Mouse (Mus musculus) midbrain, embryonic 16.5 days (tissue): ENCODE data around the gene Lamc3. TPM values are rescaled to one million over a fixed set of nuclear protein-coding genes. Genes with fewer than 3 reads are reported as not detected.

Experiments
- ATAC-seq: fragments of 200-750 bp; cut with Nextera tagmentation; 2 replicates; pipeline ENCODE4 v1.8.0; 2017; ENCODE audit warnings: moderate TSS enrichment
- H3K27ac ChIP-seq: fragments of 300-500 bp; sonication (generic); 2 replicates; pipeline ENCODE4 v1.5.1; 2014; ENCODE audit warnings: mild to moderate bottlenecking, low read length, mixed read lengths
- H3K27me3 ChIP-seq: fragments of 300-500 bp; sonication (generic); 2 replicates; pipeline ENCODE4 v1.6.1; 2014; ENCODE audit warnings: low read depth, low read length, mixed read lengths; ENCODE audit not compliant: control insufficient read depth, insufficient read depth
- H3K36me3 ChIP-seq: fragments of 300-500 bp; sonication (generic); 2 replicates; pipeline ENCODE4 v1.6.1; 2014; ENCODE audit warnings: mild to moderate bottlenecking, low read length, moderate library complexity, mixed read lengths; ENCODE audit not compliant: control insufficient read depth, insufficient read depth
- H3K4me1 ChIP-seq: fragments of 300-500 bp; sonication (generic); 2 replicates; pipeline ENCODE4 v1.6.1; 2014; ENCODE audit warnings: mild to moderate bottlenecking, low read length, mixed read lengths; ENCODE audit not compliant: control insufficient read depth, insufficient read depth
- H3K4me2 ChIP-seq: fragments of 300-500 bp; sonication (generic); 2 replicates; pipeline ENCODE4 v1.6.1; 2014; ENCODE audit warnings: mild to moderate bottlenecking, low read length, mixed read lengths
- H3K4me3 ChIP-seq: fragments of 300-500 bp; sonication (generic); 2 replicates; pipeline ENCODE4 v1.5.1; 2014; ENCODE audit warnings: low read depth, mild to moderate bottlenecking, low read length, moderate library complexity, mixed read lengths
- H3K9ac ChIP-seq: fragments of 300-500 bp; sonication (generic); 2 replicates; pipeline ENCODE4 v1.6.1; 2014; ENCODE audit warnings: low read depth, low read length, mixed read lengths
- H3K9me3 ChIP-seq: fragments of 300-500 bp; sonication (generic); replicated peaks from 2 replicates; pipeline ENCODE4 v1.6.1; 2014; ENCODE audit warnings: mild to moderate bottlenecking, low read length, mixed read lengths; ENCODE audit not compliant: control insufficient read depth, poor library complexity, severe bottlenecking
- WGBS: fragments of 180-500 bp; shearing (Covaris S2); extraction: QIAGEN DNeasy Blood & Tissue Kit; methylation state at CpG from one replicate; pipeline ENCODE4 v1.1.7; 2014; 5-methylcytosine and 5-hydroxymethylcytosine counted together
- polyA plus RNA-seq: library from polyadenylated mRNA; unstranded; fragments of >200 nt; fragmentation: Nextera tagmentation; extraction: Ambion mirVana; gene quantifications from 2 replicates; pipeline ENCODE4 v1.2.1, GENCODE M21; 2015

The Lamc3 gene
- polyA plus RNA-seq, 1 experiment from 2014 or later = 3.9 TPM

- no peak overlapping the region for H3K4me2 ChIP-seq
- H3K9ac ChIP-seq = no peak overlapping the region
- WGBS = 55% methylated on average over 4 of the region's 4 CpGs
- H3K4me1 ChIP-seq = no peaks in the 10 kb centered on the region
- no peaks in the 10 kb centered on the region for H3K27me3 ChIP-seq
- no peak for ATAC-seq
- no peak overlapping the region for H3K27ac ChIP-seq
- no peaks in the 10 kb centered on the region for H3K36me3 ChIP-seq
- no peaks in the 10 kb centered on the region for H3K9me3 ChIP-seq
- H3K4me3 ChIP-seq = no peak overlapping the region
Observed at GRCm38 (mm10) chr2:31935054-31935453, 48.0 kb downstream of the Lamc3 start.

GRCm38 (mm10) chr2:31938298-31938697 lies 51.2 kb downstream of the Lamc3 start:
- Histone ChIP-seq H3K9me3 (no peaks in the 10 kb centered on the region), H3K4me2 (no peak overlapping the region), H3K4me3 (no peak overlapping the region), H3K4me1 (no peaks in the 10 kb centered on the region), H3K27ac (no peak overlapping the region), H3K27me3 (no peaks in the 10 kb centered on the region), H3K36me3 (no peaks in the 10 kb centered on the region), H3K9ac (no peak overlapping the region)
- 83% methylated on average over 1 of the region's 1 CpGs for WGBS
- ATAC-seq = no peak

- ATAC-seq = no peak
- no peak overlapping the region for H3K9ac ChIP-seq
- WGBS = 70% methylated on average over 4 of the region's 4 CpGs
- H3K9me3 ChIP-seq = no peaks in the 10 kb centered on the region
- H3K27me3 ChIP-seq = no peaks in the 10 kb centered on the region
- no peak overlapping the region for H3K27ac ChIP-seq
- no peaks in the 10 kb centered on the region for H3K36me3 ChIP-seq
- H3K4me2 ChIP-seq = no peak overlapping the region
- no peak overlapping the region for H3K4me3 ChIP-seq
- no peaks in the 10 kb centered on the region for H3K4me1 ChIP-seq
Observed at GRCm38 (mm10) chr2:31943011-31943410, 55.9 kb downstream of the Lamc3 start.

- ATAC-seq = no peak
- no peaks in the 10 kb centered on the region for H3K9me3 ChIP-seq
- no peak overlapping the region for H3K9ac ChIP-seq
- H3K4me1 ChIP-seq = peaks cover 6% of the 10 kb centered on the region
- no peaks in the 10 kb centered on the region; the same call in 1 of the 2 replicates for H3K27me3 ChIP-seq
- no peaks in the 10 kb centered on the region for H3K36me3 ChIP-seq
- H3K4me2 ChIP-seq = no peak overlapping the region
- no peak overlapping the region for H3K4me3 ChIP-seq
- H3K27ac ChIP-seq = no peak overlapping the region
- WGBS = 79% methylated on average over 2 of the region's 2 CpGs
Observed at GRCm38 (mm10) chr2:31945580-31945979, 58.5 kb downstream of the Lamc3 start.

GRCm38 (mm10) chr2:31948392-31948791 lies 61.3 kb downstream of the Lamc3 start:
- ATAC-seq = no peak
- 90% methylated on average over 6 of the region's 6 CpGs for WGBS

GRCm38 (mm10) chr2:31948801-31949200 lies 61.7 kb downstream of the Lamc3 start:
- H3K36me3 ChIP-seq = no peaks in the 10 kb centered on the region
- H3K9me3 ChIP-seq = no peaks in the 10 kb centered on the region
- no peak overlapping the region for H3K4me2 ChIP-seq
- no peaks in the 10 kb centered on the region; the same call in 1 of the 2 replicates for H3K27me3 ChIP-seq
- peaks cover 21% of the 10 kb centered on the region for H3K4me1 ChIP-seq
- H3K4me3 ChIP-seq = no peak overlapping the region
- H3K9ac ChIP-seq = no peak overlapping the region
- no peak overlapping the region for H3K27ac ChIP-seq
- ATAC-seq = no peak
- WGBS = 78% methylated on average over 6 of the region's 6 CpGs

More at GRCm38 (mm10) chr2:31948392-31948791, 61.3 kb downstream of the Lamc3 start:
- Histone ChIP-seq H3K36me3 (no peaks in the 10 kb centered on the region), H3K9ac (no peak overlapping the region), H3K27ac (no peak overlapping the region), H3K4me3 (no peak overlapping the region), H3K4me1 (peaks cover 21% of the 10 kb centered on the region), H3K27me3 (no peaks in the 10 kb centered on the region; the same call in 1 of the 2 replicates), H3K9me3 (no peaks in the 10 kb centered on the region), H3K4me2 (no peak overlapping the region)

GRCm38 (mm10) chr2:31950058-31950871 lies 63.2 kb downstream of the Lamc3 start, which contains the start of gene Aif1l:
Aif1l (plus strand) TSS chr2:31950139.
- ATAC-seq = peak; percentile 70
- H3K27ac ChIP-seq = no peak within 1 kb of the TSS

GRCm38 (mm10) chr2:31950966-31951365 lies 63.9 kb downstream of the Lamc3 start:
- H3K9me3 ChIP-seq = no peaks in the 10 kb centered on the region
- no peak overlapping the region for H3K27ac ChIP-seq
- WGBS = 26% methylated on average over 9 of the region's 9 CpGs
- H3K36me3 ChIP-seq = no peaks in the 10 kb centered on the region
- H3K9ac ChIP-seq = peak overlapping the region; percentile 73
- H3K27me3 ChIP-seq = no peaks in the 10 kb centered on the region; the same call in 1 of the 2 replicates
- H3K4me3 ChIP-seq = peak overlapping the region; percentile 80
- H3K4me1 ChIP-seq = peaks cover 21% of the 10 kb centered on the region
- no peak for ATAC-seq
- peak overlapping the region; percentile 95 for H3K4me2 ChIP-seq

More at GRCm38 (mm10) chr2:31950058-31950871, 63.2 kb downstream of the Lamc3 start, which contains the start of gene Aif1l:
- Histone ChIP-seq H3K9ac (peak within 1 kb of the TSS; percentile 73), H3K36me3 (no peaks in the 10 kb centered on the region), H3K4me1 (peaks cover 21% of the 10 kb centered on the region), H3K4me2 (peak within 1 kb of the TSS; percentile 95), H3K27me3 (no peaks in the 10 kb centered on the region; the same call in 1 of the 2 replicates), H3K4me3 (peak within 1 kb of the TSS; percentile 80), H3K9me3 (no peaks in the 10 kb centered on the region)
- under 1% methylated on average over 66 of the region's 66 CpGs for WGBS

- no peak overlapping the region for H3K4me3 ChIP-seq
- H3K36me3 ChIP-seq = no peaks in the 10 kb centered on the region
- H3K4me2 ChIP-seq = peak overlapping the region; percentile 9; the same call in 1 of the 2 replicates
- H3K4me1 ChIP-seq = peaks cover 21% of the 10 kb centered on the region
- no peaks in the 10 kb centered on the region for H3K9me3 ChIP-seq
- WGBS = 70% methylated on average over 10 of the region's 10 CpGs
- no peak overlapping the region for H3K27ac ChIP-seq
- no peaks in the 10 kb centered on the region; the same call in 1 of the 2 replicates for H3K27me3 ChIP-seq
- no peak for ATAC-seq
- no peak overlapping the region for H3K9ac ChIP-seq
Observed at GRCm38 (mm10) chr2:31952236-31952635, 65.1 kb downstream of the Lamc3 start.
